Mouse (Mus musculus): Measurements from ENCODE around the gene Calhm1.

Calhm1 gene

DNA sequence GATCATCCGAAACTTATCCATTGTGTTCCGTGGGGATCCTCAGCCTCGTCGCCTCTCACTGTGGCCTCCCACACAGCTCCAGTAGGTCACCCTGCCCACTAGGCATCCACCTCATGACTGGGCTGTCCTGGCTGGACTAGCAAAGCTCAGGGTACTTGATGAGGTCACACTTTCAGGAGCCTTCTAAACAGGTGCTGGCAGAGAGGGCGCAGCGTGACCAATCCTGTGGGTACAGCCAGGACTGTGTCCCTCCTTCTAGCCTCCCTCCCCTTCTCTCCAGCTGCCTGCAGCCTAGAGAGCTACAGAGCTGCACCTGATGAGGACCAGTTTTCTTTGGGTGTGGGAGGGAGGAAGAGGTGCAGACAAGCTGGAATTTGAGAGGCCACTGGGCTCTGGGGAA lies at the start of gene Calhm1:
TSS of gene Calhm1 (minus strand) at position 101 of the 400 bp plus-strand sequence.
- DNase-seq (ENCODE audit: low read depth), result no peak

DNA sequence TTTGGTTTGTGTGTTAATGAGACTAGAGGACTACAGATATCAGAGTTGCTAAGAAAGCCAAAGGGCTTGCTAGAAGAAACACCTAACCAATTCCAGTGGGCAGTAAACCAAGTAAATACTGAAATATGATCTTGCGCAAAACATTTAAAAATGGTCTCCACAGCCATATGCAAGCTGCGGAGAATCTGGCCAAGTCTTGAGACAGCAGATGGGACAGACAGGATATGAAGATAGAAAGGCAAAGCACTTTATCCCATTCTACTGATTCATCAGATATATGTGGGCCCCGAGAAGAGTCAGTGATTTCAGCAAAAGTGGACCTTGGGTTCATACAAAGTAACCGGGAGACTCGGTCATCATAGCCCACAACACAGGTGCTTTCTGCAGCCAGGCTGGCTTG lies 48.1 kb upstream of the Calhm1 start:
- DNase-seq (ENCODE audit: low read depth), result no peak

DNA sequence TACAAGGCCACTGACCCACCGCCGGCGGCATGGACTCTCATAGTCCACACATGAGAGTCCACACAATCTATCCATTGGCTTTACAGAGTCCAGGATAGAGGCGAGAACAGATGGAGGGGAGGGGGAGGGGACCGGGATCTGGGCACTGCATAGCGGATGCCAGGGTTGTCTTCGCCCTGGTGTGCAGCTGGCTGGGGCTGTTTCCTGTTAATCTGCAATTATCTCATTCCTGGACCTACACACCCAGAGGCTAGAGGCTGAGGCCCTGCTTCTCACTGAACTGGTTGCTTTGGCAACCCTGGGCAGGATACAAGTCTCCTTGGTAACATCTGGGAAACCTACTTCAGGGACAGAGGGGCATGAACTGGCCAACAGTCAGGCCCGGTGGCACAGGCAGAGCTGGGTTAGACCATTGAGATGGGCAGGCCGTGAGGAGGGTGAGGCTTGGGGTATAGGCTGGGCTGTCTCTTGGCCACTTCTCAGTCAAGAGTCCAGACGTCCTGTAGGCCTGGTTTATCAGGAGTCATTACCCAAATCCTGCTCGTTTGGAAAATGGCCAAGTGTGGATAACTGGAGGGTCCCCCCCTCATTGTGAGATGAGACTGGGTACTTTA lies 44.6 kb upstream of the Calhm1 start:
- DNase-seq (ENCODE audit: low read depth), result no peak

DNA sequence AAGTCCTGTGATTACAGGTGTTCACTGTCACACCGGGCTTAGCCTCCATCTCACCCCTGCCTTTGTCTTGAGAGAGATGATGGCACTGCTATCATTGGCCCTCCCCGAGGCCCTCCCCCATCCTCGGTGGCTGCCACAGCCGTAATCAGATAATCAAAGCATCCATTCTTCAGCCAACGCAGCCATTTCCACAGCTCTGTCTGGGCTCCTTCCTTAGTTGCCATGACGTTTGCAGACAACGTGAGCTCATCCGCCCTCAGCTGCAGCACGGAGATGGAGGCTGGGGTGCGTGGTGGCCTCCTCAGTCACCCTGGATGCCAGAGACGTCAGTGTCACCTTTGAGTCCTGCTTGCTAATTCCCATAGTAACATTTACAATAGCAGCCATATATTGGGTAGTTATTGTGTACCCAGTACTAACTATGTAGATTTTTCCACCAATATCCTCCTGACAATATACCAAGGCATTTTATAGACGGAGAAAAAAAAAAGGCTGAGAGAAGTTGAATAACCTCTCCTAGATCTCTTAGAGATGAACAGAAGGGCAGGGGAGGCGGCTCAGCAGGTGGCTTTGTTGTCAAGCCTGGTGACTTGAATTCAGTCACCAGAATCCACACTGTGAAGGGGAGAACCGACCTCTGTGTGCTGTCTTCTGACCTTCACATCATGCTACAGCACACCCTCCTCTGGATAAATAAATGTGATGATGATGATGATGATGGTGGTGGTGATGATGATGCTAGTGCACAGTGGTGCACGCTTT lies 42.6 kb upstream of the Calhm1 start:
- no peak for DNase-seq (ENCODE audit: low read depth)

DNA sequence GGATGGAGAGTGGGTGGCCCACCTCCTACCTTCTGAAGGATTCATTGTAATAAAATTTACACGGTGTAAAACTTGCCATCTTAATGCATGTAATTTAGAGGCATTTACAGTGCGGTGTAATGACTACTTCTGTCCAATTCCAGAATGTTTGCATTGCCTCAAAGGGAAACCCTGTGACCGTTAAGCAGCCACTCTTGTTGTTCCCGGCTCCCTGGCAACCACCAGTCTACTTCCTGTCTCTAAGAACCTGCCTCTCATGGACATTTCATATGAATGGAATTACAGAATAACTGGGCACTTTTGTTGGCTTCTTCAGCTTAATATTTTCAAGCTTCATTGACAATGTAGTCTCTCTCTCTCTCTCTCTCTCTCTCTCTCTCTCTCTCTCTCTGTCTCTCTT lies 40.7 kb upstream of the Calhm1 start:
- DNase-seq (ENCODE audit: low read depth), result no peak

DNA sequence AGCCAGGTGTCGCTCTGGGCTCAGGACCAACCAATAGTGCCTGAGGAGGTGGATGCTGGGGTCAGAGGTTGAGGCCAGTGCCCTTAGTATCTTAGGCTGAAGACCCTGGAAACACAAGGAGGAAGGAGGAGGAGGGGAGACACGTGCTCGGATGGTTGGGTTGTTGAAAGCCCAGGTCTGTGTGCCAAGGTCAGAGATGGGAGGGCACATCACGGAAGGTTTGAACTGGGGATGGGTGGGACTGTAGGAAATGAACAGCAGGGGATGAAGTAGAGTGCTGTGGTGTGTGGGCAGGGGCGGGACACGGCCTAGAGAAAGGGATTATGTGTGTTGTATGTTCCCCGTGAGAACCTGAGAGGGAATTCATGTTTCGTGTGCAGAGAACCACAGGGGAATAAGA lies 40.2 kb upstream of the Calhm1 start:
- no peak for DNase-seq (ENCODE audit: low read depth)

DNA sequence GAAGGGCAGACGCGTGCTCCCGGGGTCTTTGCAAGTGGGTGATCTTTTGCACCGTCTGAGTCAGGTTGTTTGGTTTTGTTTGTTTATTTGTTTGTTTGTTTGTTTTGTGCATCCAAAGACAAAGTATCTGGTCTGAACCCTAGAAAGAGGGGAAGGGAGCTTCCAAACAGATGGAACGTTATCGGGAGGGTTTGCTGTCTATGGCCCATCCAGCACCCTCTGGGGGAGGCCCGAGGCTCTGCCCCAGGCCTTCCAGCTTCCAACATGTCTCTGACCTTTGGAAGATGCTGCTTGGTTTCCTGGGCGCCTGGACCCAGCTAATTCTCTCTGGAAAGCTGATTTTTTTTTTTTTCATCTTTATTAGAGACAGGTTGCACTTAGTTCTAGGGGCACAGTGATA lies 36.0 kb upstream of the Calhm1 start:
- DNase-seq (ENCODE audit: low read depth), result no peak

DNA sequence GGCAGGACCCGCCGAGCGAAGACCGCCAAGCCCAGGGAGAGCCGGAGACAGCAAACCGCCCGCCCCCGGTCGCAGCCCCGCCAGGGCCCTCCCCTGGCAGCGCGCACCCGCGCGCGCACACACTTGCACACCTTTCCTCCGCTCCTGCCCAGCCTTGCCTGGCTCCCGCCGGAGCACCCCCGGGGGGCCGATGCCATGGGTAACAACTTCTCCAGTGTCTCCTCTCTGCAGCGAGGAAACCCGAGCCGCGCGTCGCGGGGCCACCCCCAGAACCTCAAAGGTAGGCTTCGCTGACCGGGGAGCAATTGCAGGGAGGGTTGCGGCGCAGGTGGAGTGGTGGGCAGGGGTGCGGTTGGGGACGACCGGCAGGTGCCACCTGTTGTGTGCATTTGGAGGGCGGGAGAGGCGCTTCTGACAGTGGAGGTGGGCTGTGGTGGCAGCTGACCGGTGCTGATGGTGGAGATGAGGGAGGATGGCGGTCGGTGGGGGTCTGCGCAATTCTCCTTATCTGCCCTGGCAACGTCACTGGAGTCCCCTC lies 35.3 kb upstream of the Calhm1 start:
- no peak for DNase-seq (ENCODE audit: low read depth)

DNA sequence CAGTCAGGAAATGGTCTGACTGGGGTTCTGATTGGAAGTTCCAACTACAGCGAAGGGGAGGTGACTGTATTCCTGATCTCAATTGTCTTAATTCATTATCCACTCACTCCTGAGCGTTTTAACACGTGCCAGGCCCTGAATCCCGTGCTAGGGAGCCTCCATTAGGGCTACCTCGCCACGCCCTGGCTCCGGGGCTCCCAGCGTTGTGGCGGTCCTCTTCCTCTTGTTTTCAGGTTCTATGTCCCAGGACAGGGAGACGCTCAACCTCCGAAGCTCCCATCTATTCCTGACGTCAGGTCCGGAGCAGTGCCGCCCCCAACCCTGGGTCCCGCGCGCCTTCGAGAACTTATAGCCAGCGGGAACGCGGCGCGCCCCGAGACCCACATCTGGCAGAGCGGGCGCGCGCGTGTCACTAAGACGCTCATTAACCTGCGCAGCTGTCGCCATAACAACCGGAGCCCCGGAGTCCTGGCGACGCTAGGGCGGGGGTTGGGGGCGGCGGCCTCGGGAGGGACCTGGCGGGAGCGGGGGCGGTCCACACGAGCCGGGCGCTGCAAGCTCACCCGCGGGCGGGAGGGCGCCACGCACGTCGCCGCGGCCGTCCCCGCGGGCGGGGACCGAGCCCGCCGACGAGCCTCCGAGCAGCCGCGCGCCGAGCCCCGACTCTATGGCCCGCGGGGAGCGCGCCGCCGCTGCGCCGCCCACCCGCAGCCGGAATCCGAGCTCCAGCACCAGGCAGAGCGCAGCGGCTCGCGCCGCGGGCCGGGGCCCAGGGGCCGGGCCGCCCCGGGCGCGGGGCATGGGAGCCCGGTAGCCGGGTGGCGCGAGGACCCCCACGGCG lies 34.6 kb upstream of the Calhm1 start, which contains the start of gene Neurl1a:
TSS of gene Neurl1a (plus strand) at position 390 of the 841 bp plus-strand sequence.
- no peak for DNase-seq (ENCODE audit: low read depth)

DNA sequence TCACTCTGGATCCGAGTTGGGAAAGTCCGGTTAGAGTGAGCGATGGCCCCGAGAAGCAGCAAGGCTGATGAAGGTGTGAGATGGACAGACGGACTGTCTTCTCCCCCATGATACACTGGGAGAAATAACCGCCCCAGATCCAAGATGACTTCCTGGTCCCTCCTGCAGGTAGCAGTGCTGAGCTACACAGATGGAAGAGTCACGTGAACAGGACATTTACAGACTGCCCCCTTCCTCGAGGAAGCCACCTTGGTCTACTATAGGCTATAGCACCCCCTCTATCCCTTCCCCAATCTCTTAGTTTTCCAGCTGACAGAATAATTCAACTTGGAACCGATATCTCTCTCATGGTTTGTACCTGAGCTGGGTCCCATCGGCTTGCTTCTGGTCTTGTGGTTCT lies 33.9 kb upstream of the Calhm1 start:
- no peak for DNase-seq (ENCODE audit: low read depth)

DNA sequence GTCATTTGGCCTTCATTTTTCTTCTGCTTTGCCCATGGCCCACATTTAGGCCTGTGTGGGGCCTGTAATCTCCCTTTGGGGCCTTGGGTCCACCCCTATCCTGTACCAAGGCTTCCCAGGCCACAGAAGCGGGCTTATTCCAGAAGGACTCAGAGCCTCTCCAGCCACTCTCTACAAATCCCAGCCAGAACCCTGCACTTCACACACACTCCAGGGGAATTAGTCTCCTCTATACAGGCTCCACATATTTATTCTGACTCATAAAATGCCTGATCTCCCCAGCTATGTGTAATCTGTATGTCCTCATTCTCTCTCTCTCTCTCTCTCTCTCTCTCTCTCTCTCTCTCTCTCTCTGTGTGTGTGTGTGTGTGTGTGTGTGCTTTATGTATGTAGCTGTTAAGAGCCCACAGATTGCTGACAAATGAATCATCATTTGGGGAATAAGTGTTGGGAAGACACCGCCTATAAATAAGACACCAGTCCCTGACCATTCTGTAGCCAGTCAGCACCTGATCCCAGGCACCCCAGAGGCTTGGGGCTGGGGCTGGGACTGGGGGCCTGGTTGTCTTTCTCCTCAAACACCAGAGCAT lies 33.0 kb upstream of the Calhm1 start:
- DNase-seq (ENCODE audit: low read depth), result no peak

DNA sequence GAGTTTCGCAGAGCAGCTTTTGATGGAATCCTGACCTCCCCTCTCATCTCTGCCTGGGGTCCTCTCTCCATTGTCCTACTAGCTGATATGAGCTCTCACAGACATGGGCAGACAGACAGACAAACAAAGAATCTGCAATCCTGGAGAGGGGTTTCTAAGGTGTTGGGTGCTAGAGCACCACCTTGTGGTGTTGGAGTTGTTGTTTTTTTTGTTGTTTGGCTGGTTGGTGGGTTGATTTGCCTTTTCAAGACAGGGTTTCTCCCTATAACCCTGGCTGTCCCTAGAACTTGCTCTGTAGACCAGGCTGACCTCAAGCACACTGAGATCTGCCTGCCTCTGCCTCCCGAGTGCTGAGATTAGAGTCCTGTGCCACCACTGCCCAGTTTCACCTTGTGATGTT lies 31.4 kb upstream of the Calhm1 start:
- no peak for DNase-seq (ENCODE audit: low read depth)

DNA sequence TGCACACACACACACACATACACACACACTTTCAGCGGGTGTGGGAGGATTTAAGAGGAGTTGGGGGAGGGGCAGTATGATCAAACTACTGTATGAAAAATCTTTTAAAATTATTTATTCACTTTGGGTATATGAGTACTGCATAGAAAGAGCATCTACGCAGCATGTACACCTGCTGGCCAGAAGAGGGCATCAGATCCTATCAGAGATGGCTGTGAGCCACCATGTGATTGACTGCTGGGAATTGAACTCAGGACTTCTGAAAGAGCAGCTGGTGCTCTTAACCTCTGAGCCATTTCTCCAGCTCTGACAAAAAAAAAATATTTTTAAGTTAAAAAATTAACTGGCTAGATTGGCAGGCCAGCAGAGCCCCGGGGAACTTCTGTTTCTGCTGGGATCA lies 30.5 kb upstream of the Calhm1 start:
- no peak for DNase-seq (ENCODE audit: low read depth)

DNA sequence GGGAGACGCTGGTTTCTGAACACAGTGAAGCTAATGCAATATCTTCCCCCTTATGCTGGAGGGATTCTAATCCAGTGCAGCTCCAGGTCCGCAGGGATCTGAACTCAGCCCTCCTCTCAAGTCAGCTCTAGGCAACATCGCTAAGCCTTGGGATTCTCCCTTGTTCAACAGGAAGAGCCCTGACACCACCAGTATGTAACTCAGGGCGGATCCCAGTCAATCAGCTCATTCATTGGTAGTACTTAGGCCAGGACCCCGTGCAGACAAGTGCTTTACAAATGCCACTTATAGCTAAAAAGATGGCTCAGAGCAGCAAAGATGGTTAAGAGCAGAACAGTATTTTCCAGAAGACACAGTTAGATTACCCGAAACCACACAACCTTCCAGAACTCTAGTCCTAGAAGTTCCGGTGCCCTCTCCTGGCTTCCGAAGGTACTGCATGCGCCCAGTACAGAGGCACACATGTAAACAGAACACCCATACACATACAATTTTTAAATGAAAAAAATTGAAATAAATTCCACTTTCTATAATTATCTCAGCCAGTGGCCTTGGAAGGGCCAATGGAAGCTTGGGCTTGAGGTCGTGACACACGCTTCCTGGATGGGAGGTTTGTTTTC lies 24.8 kb upstream of the Calhm1 start:
- DNase-seq (ENCODE audit: low read depth), result peak; percentile 73

DNA sequence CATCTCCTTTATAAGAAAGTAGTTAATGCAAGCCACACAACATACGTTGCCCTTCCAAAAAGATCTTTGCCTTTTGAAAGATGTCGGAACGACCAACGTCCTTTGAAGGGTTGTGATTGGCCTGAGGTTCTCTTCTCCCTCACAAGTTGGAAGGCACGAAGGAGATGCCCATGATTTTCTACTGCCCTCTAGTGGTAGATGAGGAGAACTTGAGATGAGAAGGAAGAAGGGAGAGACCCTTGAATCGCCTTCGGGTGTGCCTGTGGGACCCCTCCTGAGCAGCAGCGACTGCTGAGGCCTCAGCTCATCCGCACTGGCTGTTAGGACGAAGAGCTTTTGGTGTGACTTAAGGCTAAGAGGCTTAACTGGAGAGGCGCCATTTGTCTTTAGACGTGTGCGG lies 24.2 kb upstream of the Calhm1 start:
- peak; percentile 49 for DNase-seq (ENCODE audit: low read depth)

DNA sequence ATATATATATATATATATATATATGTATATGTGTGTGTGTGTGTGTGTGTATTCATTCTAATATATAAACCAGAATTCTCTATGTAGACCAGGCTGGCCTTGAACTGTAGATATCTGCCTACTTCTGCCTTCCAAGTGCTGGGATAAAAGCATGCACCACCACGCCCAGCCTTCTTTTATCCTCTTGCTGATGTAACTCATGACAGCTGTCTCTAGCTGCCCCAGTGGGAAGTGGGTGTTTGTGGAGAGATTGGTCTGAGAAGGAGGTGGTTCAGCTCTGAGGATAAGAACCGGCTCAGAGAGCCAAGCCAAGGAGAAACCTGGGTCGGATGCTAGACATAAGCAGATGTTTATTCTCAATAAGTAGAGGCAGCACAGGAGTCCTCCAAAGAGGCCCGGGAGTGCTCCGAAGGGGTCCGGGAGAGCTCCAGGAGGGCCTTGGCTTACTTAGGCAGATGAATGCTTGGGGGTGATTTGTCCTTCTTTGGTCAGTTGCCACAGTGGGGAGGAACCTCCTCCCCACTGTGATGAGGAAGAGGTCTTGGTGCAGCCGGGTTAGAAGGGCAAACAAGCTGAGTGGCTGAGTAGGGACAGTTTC lies 23.7 kb upstream of the Calhm1 start:
- no peak for DNase-seq (ENCODE audit: low read depth)

DNA sequence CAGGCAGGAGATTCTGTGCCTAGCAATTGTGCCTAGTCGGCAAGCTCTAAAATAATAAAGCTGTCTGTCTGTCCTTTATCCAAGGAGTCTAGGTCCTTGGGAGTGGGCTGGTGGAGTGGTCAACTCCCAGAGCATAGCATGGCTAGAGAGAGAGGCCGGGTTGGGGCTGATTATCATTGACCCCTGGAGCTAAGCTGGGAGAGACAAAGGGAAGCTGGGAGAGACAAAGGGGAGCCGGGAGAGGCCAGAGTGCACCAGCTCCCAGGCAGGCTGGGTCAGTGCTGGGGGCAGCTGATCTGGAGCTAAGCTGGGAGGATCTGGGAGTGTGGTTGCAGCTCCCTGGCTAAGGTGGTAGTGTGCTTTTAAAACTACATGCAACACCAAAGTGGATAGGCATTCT lies 22.7 kb upstream of the Calhm1 start:
- DNase-seq (ENCODE audit: low read depth), result no peak

DNA sequence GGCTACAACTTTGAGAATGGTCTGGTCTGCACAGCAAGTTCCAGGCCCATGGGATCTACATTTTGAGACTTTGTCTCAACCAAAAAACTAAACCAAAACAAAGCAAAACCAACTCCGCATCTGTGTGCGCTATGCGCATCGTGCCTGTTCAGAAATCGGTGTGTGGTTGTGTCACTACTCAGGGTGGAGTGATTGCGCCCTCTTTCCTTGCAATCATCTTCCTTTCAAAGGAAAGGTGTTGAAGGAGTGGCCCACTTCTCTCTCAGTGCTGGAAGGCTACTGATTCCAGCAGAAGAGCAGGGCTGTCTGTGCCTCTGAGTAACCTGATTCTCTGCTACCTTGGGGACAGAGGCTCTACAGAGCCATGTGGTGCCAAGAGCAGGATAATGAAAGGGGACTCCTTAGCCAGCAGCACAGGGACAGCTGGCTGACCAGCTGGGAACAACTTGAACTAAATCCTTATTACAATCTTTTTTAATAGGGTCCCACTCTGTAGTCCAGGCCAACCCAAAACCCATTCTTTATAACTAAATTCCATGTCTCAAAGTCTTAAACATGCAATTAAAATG lies 19.2 kb upstream of the Calhm1 start:
- DNase-seq (ENCODE audit: low read depth), result no peak

DNA sequence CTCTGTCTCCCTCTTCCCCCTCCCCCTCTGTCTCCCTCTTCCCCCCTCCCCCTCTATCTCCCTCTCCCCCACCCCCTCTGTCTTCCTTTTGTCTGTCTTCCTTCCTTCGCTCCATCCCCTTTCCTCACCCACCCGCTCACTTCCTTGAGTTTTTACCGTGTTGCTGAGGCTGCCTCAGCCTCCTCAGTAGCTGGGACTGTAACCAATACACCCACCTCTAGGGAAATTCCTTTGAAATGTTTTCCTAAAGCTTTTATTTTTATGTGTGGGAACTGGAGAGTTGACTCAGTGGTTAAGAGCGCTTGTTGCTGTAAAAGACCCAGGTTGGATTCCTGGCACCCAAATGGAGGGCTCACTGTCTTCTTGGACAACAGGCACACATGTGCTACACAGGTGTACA lies 17.6 kb upstream of the Calhm1 start:
- DNase-seq (ENCODE audit: low read depth), result no peak

DNA sequence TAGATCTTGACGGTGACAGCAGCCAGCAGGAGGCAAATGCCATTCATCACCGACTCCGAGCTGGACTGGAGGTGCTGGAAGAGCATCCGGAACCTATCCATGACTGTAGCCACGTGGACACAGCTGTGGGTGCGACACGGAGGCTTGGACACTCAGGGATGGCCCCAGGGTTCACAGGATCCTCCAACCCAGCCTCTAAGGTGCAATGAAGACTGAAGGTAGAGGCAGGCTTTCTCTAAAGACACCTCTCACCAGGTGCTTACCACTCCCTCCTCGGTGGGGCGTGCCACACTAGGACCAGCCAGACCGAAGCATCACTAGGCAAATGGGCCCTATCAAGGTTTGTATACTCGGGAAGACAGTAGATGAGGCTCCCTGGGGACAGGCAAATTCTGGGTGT lies 13.6 kb upstream of the Calhm1 start, which contains the start of gene Calhm3:
TSS of gene Calhm3 (minus strand) at position 101 of the 400 bp plus-strand sequence.
- no peak for DNase-seq (ENCODE audit: low read depth)

DNA sequence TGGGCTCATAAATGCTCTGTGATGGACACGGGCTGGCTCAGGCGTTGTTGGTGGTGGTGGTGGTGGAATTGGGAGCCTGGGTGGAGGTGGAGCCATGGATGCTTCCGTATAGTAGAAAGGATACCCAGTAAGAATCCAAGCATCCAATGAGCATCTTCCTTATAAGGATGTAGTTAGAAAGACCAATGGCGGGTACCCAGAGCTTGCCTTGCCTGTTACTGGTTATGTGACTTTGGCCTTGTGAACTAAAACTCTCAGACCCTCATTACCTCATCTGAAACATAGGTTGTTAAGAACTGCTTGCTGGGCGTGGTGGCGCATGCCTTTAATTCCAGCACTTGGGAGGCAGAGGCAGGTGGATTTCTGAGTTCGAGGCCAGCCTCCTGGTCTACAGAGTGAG lies 9.7 kb upstream of the Calhm1 start:
- no peak for DNase-seq (ENCODE audit: low read depth)

Measured in c-Kit-positive CD71-positive TER-119-negative erythroid progenitor cells, embryonic 14.5 days (primary cell).